Mouse (Mus musculus) thymus, adult 2 months (tissue): ENCODE data around the gene Rbm4. TPM values are rescaled to one million over a fixed set of nuclear protein-coding genes. Genes with fewer than 3 reads are reported as not detected.
A peak's percentile ranks its signal among the peaks of the same experiment; 100 is the strongest.

Source experiments
- DNase-seq: peaks from one replicate; pipeline ENCODE4 v3.0.0; 2021
- H3K27ac ChIP-seq: fragments of 200-500 bp; 2 replicates; pipeline ENCODE4 v1.5.1; 2012; ENCODE audit warnings: low read length, control low read depth; ENCODE audit not compliant: control insufficient read depth, insufficient read depth
- H3K27me3 ChIP-seq: fragments of 200-500 bp; 2 replicates; pipeline ENCODE4 v1.6.1; 2012; ENCODE audit warnings: mild to moderate bottlenecking, low read length, moderate library complexity, mixed read lengths; ENCODE audit not compliant: control insufficient read depth, insufficient read depth
- H3K36me3 ChIP-seq: fragments of 200-500 bp; 2 replicates; pipeline ENCODE4 v1.6.1; 2012; ENCODE audit warnings: mild to moderate bottlenecking, low read length, moderate library complexity; ENCODE audit not compliant: control insufficient read depth, insufficient read depth
- H3K4me1 ChIP-seq: fragments of 200-500 bp; replicated peaks from 2 replicates; pipeline ENCODE4 v1.6.1; 2012; ENCODE audit warnings: low read length; ENCODE audit not compliant: control insufficient read depth, insufficient read depth
- H3K4me3 ChIP-seq: fragments of 200-500 bp; 2 replicates; pipeline ENCODE4 v1.5.1; 2012; ENCODE audit warnings: mild to moderate bottlenecking, low read length, control low read depth, moderate library complexity; ENCODE audit not compliant: control insufficient read depth, insufficient read depth
- CTCF ChIP-seq: fragments of 200-500 bp; IDR thresholded peaks from 2 replicates; pipeline ENCODE4 v1.5.1; 2012; ENCODE audit warnings: mild to moderate bottlenecking, control low read depth, low read length, moderate library complexity, borderline replicate concordance; ENCODE audit not compliant: control insufficient read depth, poor library complexity, insufficient read depth; ENCODE audit errors: extremely low read depth
- POLR2A ChIP-seq: fragments of 200-500 bp; IDR thresholded peaks from 2 replicates; pipeline ENCODE4 v1.6.1; 2012; ENCODE audit warnings: mild to moderate bottlenecking, low read length, control low read depth, moderate library complexity; ENCODE audit not compliant: control insufficient read depth, poor library complexity, insufficient read depth; ENCODE audit errors: extremely low read depth
- WGBS: fragments of 180-500 bp; shearing (Covaris S2); methylation state at CpG from one replicate; pipeline ENCODE4 v1.1.7; 2018; 5-methylcytosine and 5-hydroxymethylcytosine counted together
- polyA plus RNA-seq: library from polyadenylated mRNA; depleted of rRNA; stranded (reverse); fragments of >200 nt; gene quantifications from 2 replicates; pipeline ENCODE4 v1.2.3, GENCODE M21; 2012; rRNA removed

Rbm4 gene
- 113 and 130 TPM in 2 replicates for polyA plus RNA-seq

DNA sequence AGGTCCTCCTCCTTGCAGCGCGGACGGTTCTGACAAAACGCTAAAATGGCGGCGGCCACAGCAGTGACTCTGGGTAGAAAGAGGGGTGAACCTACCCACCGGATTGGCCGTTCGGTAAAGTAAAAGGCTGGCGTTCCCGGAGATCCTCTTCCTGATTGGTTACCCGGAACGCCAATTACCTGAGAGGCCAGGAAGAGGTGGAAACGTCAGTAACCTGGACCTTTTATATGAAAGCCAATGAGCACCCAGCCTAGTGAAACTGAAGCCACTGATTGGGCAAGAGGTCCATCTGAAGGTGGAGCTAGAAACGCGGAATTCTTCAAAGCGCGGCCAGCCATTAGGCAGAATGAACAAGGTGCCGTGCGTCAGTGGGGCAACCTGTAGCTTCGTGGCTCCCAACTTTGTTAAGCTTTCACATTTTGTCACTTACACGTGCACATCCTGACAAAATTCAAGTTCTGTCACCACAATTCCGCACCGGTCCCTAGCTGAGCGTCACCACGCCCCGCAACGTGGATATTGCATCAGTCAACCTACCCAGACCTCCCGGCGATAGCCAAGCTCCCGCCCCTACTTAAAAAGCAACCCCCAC is at the start of gene Rbm4:
Gene Rbm4 (minus strand): TSS at position 71 of the 592 bp plus-strand sequence.
- H3K27me3 ChIP-seq: no peaks in the 10 kb centered on the region
- under 1% methylated on average over 31 of the region's 31 CpGs for WGBS
- peaks cover 27% of the 10 kb centered on the region for H3K36me3 ChIP-seq
- peaks cover 5% of the 10 kb centered on the region; the same call in 1 of the 2 replicates for H3K4me1 ChIP-seq
- peak; percentile 98 for DNase-seq
- H3K27ac ChIP-seq: peak within 1 kb of the TSS; percentile 38; the same call in 1 of the 2 replicates
- no peak for TF ChIP-seq CTCF
- TF ChIP-seq POLR2A: peak; percentile 64; the same call in 1 of the 2 replicates
- H3K4me3 ChIP-seq: peak within 1 kb of the TSS; percentile 78

DNA sequence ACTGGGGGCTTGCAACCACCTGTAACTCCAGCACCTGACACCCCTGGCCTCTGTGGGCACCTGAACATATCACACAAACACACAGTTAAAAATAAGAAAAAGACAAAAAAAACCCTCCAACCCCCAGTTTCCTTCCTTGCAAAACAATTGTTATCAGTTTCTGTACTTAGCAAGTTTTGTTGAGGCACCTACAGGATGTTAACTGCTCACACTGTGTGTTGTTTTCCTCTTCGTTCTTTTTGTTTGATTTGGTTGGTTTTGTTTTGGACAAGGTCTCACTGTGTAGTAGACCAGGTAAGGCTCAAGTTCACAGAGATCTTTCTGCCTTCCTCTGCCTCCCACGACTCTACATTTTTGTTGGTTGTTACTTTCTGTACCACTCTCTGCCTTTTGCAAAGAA is 48.9 kb upstream of the Rbm4 start:
- H3K27ac ChIP-seq: peak overlapping the region; percentile 64
- H3K4me1 ChIP-seq: peaks cover 15% of the 10 kb centered on the region
- H3K27me3 ChIP-seq: no peaks in the 10 kb centered on the region; the same call in 1 of the 2 replicates
- DNase-seq: no peak
- WGBS: 42% methylated on average over 2 of the region's 2 CpGs
- TF ChIP-seq POLR2A: no peak
- TF ChIP-seq CTCF: no peak
- no peaks in the 10 kb centered on the region for H3K36me3 ChIP-seq
- H3K4me3 ChIP-seq: no peak overlapping the region

DNA sequence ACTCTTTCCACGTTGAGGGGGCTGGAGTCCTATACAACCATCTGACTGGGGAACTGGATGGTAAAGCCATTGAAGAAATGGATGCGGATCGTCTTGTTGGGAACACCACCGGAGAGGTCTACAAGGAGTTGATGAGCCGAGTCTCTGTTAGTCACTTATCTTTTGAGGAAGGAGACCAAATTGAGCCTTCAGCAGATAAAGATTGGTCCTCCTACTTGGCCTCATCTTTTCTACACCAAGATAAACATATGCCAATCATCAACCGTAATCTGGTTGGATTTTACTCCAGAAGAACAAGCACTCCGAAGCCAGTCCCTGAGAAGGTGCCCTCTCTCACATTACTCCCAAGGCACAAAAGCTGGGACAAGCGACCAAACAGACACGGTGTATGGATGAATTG is 47.1 kb upstream of the Rbm4 start:
- no peaks in the 10 kb centered on the region; the same call in 1 of the 2 replicates for H3K27me3 ChIP-seq
- peaks cover 15% of the 10 kb centered on the region for H3K4me1 ChIP-seq
- DNase-seq: no peak
- H3K4me3 ChIP-seq: no peak overlapping the region
- 88% methylated on average over 9 of the region's 9 CpGs for WGBS
- H3K36me3 ChIP-seq: no peaks in the 10 kb centered on the region
- no peak overlapping the region for H3K27ac ChIP-seq
- no peak for TF ChIP-seq CTCF
- TF ChIP-seq POLR2A: no peak

DNA sequence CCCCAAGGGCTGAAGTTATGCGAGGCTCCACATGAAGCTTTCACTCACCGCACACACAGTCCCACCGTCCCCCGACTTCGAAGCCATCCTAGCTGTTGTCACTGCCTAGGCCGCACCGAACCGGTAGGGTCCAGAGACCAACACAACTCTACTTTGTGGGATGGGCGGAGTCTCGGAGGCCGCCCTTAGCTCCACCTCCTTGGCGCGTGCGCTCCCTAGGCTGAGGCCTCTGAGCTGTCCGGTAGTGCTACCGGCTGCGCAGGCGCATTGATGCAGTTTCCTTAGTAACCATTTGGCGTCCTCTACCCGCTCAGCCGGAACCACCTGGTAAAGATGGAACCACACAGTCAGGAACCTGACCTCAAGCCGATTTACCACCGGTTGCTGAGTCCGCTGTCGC is 45.4 kb upstream of the Rbm4 start, which contains the start of the genes Ccs and Ccdc87:
Gene Ccs (minus strand): TSS at position 184 of the 400 bp plus-strand sequence.
Gene Ccdc87 (plus strand): TSS at position 218 of the 400 bp plus-strand sequence.
- 0 out of 2 replicates have a peak, but pooled peaks have one; percentile 35 for TF ChIP-seq CTCF
- TF ChIP-seq POLR2A: peak; percentile 46; the same call in 1 of the 2 replicates
- H3K27ac ChIP-seq: no peak within 1 kb of the TSS
- no peaks in the 10 kb centered on the region; the same call in 1 of the 2 replicates for H3K27me3 ChIP-seq
- no peaks in the 10 kb centered on the region for H3K36me3 ChIP-seq
- peak within 1 kb of the TSS; percentile 75 for H3K4me3 ChIP-seq
- peaks cover 15% of the 10 kb centered on the region for H3K4me1 ChIP-seq
- peak; percentile 93 for DNase-seq
- WGBS: 1% methylated on average over 25 of the region's 25 CpGs

DNA sequence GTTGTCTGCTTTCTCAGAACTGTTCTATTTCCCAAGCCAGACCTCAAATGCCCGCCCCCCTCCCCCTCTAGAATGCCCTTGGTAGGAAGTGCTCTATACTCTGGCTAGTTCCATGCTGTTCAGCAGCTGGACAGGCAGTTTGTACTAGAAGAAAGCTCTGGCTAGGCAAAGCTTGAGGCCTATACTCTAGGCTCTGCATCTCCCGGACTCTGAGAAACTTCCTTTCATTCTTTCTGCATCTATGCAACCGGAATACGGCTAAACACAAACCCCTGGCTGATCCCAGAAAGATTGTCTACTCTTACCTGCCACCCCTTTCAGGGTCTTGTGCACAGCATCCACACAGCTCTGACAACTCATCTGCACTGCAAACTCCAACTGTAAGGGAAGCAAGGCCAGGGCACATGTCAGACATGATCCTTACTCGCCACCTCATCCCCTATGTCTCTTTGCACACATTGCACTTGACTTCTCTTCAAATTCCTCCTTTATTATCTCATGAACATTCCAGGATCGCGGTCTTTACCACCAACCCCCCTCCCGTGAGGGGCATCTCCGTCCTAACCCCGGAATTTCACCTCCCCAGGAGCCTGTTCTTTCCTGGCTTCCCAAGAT is 44.9 kb upstream of the Rbm4 start:
- 29% methylated on average over 10 of the region's 10 CpGs for WGBS
- TF ChIP-seq CTCF (no peak), POLR2A (no peak)
- H3K27me3 ChIP-seq: no peaks in the 10 kb centered on the region; the same call in 1 of the 2 replicates
- DNase-seq: no peak
- H3K4me1 ChIP-seq: peaks cover 15% of the 10 kb centered on the region
- no peak overlapping the region for H3K27ac ChIP-seq
- peak overlapping the region; percentile 75 for H3K4me3 ChIP-seq
- H3K36me3 ChIP-seq: no peaks in the 10 kb centered on the region

DNA sequence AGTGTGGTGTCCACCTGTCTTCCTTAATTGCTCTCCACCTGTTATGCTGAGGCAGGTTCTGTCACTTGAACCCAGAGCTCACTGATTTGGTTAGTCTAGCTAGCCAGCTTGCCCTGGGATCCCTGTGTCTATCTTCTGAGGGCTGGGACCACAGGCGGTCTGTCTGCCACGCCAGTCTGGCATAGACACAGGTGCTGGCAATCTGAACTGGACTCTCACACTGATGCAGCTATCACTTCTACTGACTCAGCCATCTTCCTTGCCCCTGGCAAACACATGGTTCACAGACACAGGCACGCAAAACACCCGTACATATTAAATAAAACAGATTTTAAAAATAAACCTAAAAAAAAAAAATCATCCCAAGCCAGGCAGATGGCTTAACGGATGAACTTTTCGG is 43.3 kb upstream of the Rbm4 start:
- WGBS: 94% methylated on average over 6 of the region's 6 CpGs
- Histone ChIP-seq H3K27ac (no peak overlapping the region), H3K36me3 (no peaks in the 10 kb centered on the region), H3K4me3 (no peak overlapping the region), H3K4me1 (peaks cover 15% of the 10 kb centered on the region), H3K27me3 (no peaks in the 10 kb centered on the region; the same call in 1 of the 2 replicates)
- DNase-seq: no peak
- TF ChIP-seq POLR2A (no peak), CTCF (no peak)
